Comparison of ENCODE assay signal across 8 mouse cellular contexts in the genomic region with DNA sequence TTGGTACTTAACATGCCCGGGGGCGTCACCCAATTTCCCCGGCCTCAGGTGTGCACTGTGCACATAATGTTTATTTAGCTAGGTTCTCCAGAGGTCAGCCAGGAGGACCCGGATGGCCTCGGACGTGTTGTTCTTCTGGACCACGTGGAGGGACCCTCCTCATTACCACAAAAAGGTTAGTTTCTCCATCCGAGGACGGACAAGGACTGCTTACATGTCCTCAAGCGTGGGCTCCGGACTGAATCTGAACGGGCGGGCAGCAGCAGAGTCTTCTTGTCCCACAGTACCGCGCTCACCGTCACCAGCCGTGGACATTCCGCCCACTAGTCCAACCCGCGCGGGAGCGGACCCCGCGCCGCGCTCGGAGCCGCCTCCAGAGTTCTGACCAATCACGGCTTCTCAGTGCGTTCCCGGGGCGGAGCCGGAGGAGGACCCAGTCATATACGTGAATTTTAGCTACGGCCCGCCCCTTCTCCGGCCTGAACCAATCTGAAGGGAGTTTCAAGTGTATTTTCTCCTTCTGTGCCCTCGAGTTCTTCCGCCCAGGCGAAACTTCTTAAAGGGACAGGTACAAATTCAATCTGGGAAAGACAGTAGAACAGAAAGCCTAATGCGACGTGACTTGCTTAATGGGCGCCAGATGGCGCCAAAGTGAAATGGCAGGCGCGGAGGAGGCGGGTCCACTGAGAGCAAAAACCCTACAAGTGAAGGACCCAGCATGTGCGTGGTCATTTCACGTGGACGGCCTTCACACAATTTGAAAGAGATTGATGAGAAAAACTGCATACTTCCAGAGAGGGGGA. TPM values are rescaled to one million over a fixed set of nuclear protein-coding genes. Genes with fewer than 3 reads are reported as not detected.
DNase-seq lines count a peak whose midpoint lies in the region; ATAC-seq and TF ChIP-seq lines count a peak whose summit lies in the region.

A gene (minus strand): TSS at position 401 of the 803 bp plus-strand sequence.

- H3K9ac ChIP-seq in ES-E14 (ENCODE audit: insufficient read depth, low read depth, low read length, poor library complexity, severe bottlenecking): peak within 1 kb of the TSS; percentile 92
- H3K9ac ChIP-seq in forebrain, embryonic 15.5 days (replicated peaks): peak within 1 kb of the TSS; percentile 64

- peak; percentile 99 for DNase-seq in ES-E14 (ENCODE audit: low read depth, low spot score)
- peak; percentile 98 for DNase-seq in cerebellum, adult 11-12 months
- DNase-seq in heart, postnatal 25 days (ENCODE audit: low spot score): peak; percentile 98
- DNase-seq in layer of hippocampus, adult 18-20 months (ENCODE audit: low spot score in 2 of 2): peak; percentile 97 to 99
- DNase-seq in lung, adult 2 months: peak; percentile 94
- peak; percentile 96 to 98 for DNase-seq in thymus, adult 18-20 months

- peak; percentile 82; the same call in 1 of the 2 replicates for TF ChIP-seq POLR2A in lung, adult 2 months (IDR thresholded peaks at IDR 0.05; ENCODE audit: borderline replicate concordance, extremely low read depth, low read depth, low read length)

- peaks cover 0 to 3% of the 10 kb centered on the region in 2 experiments; a peak in 1 of 4 replicates for H3K4me1 ChIP-seq in ES-E14 (ENCODE audit: control insufficient read depth in 2 of 2, insufficient read depth in 2 of 2, low read length in 2 of 2, poor library complexity in 1 of 2)
- peaks cover 19% of the 10 kb centered on the region for H3K4me1 ChIP-seq in forebrain, embryonic 15.5 days
- H3K4me1 ChIP-seq in lung, adult 2 months (ENCODE audit: control insufficient read depth, insufficient read depth, low read length): peaks cover 4% of the 10 kb centered on the region; the same call in 1 of the 2 replicates

- WGBS in forebrain, embryonic 15.5 days: under 1% methylated on average over 50 of the region's 50 CpGs
- WGBS in lung, adult 2 months: under 1% methylated on average over 50 of the region's 50 CpGs

- peak; percentile 82 for TF ChIP-seq CTCF in lung, adult 2 months (IDR thresholded peaks at IDR 0.05; ENCODE audit: insufficient read depth, low read length)

- H3K4me3 ChIP-seq in ES-E14 (ENCODE audit: insufficient read depth in 1 of 2, low read depth in 1 of 2, low read length in 2 of 2, poor library complexity in 1 of 2, severe bottlenecking in 1 of 2): peak within 1 kb of the TSS; percentile 85 to 90
- H3K4me3 ChIP-seq in forebrain, embryonic 15.5 days: peak within 1 kb of the TSS; percentile 70
- peak within 1 kb of the TSS; percentile 81 for H3K4me3 ChIP-seq in lung, adult 2 months (replicated peaks; ENCODE audit: extremely low read depth, low read depth, low read length)

- peak within 1 kb of the TSS; percentile 59; the same call in 1 of the 2 replicates for H3K27ac ChIP-seq in ES-E14 (ENCODE audit: insufficient read depth, low read depth, low read length, poor library complexity, severe bottlenecking)
- H3K27ac ChIP-seq in forebrain, embryonic 15.5 days (replicated peaks): peak within 1 kb of the TSS; percentile 39

- no peaks in the 10 kb centered on the region for H3K27me3 ChIP-seq in forebrain, embryonic 15.5 days

- intact Hi-C loops in heart, postnatal 25 days (cut with DNase I): loop anchor here (5.0 kb wide), 2 partner anchors 82 to 252 kb away; a partner anchor contains a TSS

- in situ Hi-C loops in ES-E14 (cut with MboI; ENCODE audit: low sequenced_read_pairs in 2 of 2, unreplicated experiment in 2 of 2): no loop called here

- H3K36me3 ChIP-seq in ES-E14 (ENCODE audit: control insufficient read depth, insufficient read depth, low read length, poor library complexity, severe bottlenecking): peaks cover 26% of the 10 kb centered on the region
- H3K36me3 ChIP-seq in forebrain, embryonic 15.5 days: peaks cover 4% of the 10 kb centered on the region; the same call in 1 of the 2 replicates

- ATAC-seq in forebrain, embryonic 15.5 days (replicated peaks): peak; percentile 99
- ATAC-seq in neutrophil, adult 5-6 weeks (ENCODE audit: extremely low read depth, insufficient number of reproducible peaks, low FRiP score, poor library complexity, severe bottlenecking): peak; percentile 95

- no peaks in the 10 kb centered on the region for H3K9me3 ChIP-seq in ES-E14 (ENCODE audit: control insufficient read depth, insufficient read depth, low read depth, low read length)
- H3K9me3 ChIP-seq in forebrain, embryonic 15.5 days: no peaks in the 10 kb centered on the region

- peak within 1 kb of the TSS; percentile 77 for H3K4me2 ChIP-seq in forebrain, embryonic 15.5 days (replicated peaks)

TF ChIP-seq in ES-E14, 5 proteins besides CTCF, POLR2A, EP300 and RAD21:
- TF ChIP-seq HCFC1 (IDR thresholded peaks at IDR 0.05; ENCODE audit: borderline replicate concordance, insufficient read depth, low read length) (peak; percentile 39; the same call in 1 of the 2 replicates), CHD2 (IDR thresholded peaks at IDR 0.05; ENCODE audit: low read depth, low read length) (peak; percentile 60; the same call in 1 of the 2 replicates), MAFK (IDR thresholded peaks at IDR 0.05; ENCODE audit: insufficient read depth, low read depth, low read length) (no peak), ZC3H11A (IDR thresholded peaks at IDR 0.05; ENCODE audit: borderline replicate concordance, low read depth, low read length) (no peak), ZNF384 (IDR thresholded peaks at IDR 0.05; ENCODE audit: low read depth, low read length) (no peak)

RNA-seq across cellular contexts. Expression of the gene that starts here (rescaled TPM):
- total RNA-seq in ES-E14 (2012; rRNA removed): 391 and 461 TPM in 2 replicates
- polyA plus RNA-seq in forebrain, embryonic 15.5 days (2015; fragmentation: Nextera tagmentation; extraction: Ambion mirVana): 159 and 166 TPM in 2 replicates
- 10 to 100 TPM; 46.7 to 47.5 TPM for total RNA-seq in heart, postnatal 25 days (2021)
- total RNA-seq in layer of hippocampus, adult 18-20 months (2021): 10 to 100 TPM; 22.0 to 22.8 TPM
- polyA plus RNA-seq in lung, adult 2 months (2012; rRNA removed): 17.6 and 17.9 TPM in 2 replicates
- 6.8 and 8.0 TPM in 2 replicates for total RNA-seq in neutrophil, adult 5-6 weeks (2017)

Comparison
In these comparisons a context has a peak if more than half of its experiments do, and no peak if none do; other contexts are left out.
1. Peak in every context shown above with its lines: DNase-seq, ATAC-seq, H3K4me3 ChIP-seq and H3K27ac ChIP-seq.